13 mouse cellular contexts compared by ENCODE assay signal in the genomic region with DNA sequence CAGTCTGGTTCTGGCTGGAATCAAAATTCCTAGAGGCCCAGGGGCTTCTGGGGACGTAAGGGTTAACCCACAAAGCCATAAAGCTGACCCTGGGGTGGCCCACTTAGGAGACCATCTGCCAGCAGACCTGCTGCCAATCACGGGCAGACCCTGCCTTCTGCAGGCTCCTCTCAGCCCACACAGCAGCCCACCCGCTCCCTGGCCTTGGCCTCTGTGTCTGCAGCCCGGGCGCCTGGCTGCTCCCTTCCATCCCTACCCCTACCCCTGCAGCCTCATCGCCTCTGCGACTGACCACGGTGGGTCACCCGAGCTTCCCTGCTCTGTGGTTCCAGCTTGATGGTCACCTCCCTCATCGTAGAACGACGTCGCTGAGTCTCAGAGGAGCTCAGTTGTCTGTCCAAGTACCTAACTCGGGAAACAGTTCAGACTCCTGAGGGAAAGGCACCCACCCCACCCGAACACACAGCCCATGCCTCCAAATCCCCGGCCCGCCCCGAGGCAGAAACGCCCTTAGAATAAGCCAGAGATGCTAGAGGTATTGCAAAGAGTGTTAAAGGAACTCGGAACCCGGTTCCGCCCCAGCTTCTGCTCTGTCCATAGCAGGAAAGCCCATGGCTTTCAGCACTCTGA. TPM values are rescaled to one million over a fixed set of nuclear protein-coding genes. Genes with fewer than 3 reads are reported as not detected.
DNase-seq lines count a peak whose midpoint lies in the region; ATAC-seq and TF ChIP-seq lines count a peak whose summit lies in the region.
"Had no signal": no experiment of that assay in that cellular context is flagged by ENCODE, and none has a peak within 500 bp of the region (broad histone marks: within the 10 kb centered on the region; RNA-seq: fewer than 3 reads in every experiment).

No protein-coding gene starts in this region.

- peak overlapping the region; percentile 29 for H3K4me2 ChIP-seq in midbrain, embryonic 13.5 days (replicated peaks)

- H3K9ac ChIP-seq in midbrain, embryonic 13.5 days (replicated peaks) = peak overlapping the region; percentile 42; the same call in 1 of the 2 replicates

- DNase-seq in brain, embryonic 14.5 days (ENCODE audit: low read depth) = peak; percentile 76
- DNase-seq in cerebellum, postnatal 14 days = peak; percentile 81 to 86
- peak; percentile 37 for DNase-seq in forelimb bud, embryonic 11.5 days (ENCODE audit: low read depth, low spot score)
- no peak for DNase-seq in gastrocnemius, postnatal 10 days
- DNase-seq in thymus, postnatal 14 days = no peak
- DNase-seq in layer of hippocampus, postnatal 25 days (ENCODE audit: extremely low spot score in 1 of 2, low spot score in 1 of 2) = no peak
- DNase-seq: kidney, adult 2 months; lung, postnatal 36 days; right cerebral cortex, postnatal 4 days had no signal

- H3K4me1 ChIP-seq in midbrain, embryonic 13.5 days (replicated peaks) = peaks cover 81% of the 10 kb centered on the region

- WGBS in midbrain, embryonic 13.5 days = 17% methylated on average over 22 of the region's 22 CpGs

- H3K27me3 ChIP-seq in midbrain, embryonic 13.5 days = no peaks in the 10 kb centered on the region
- H3K27me3 ChIP-seq: CH12.LX had no signal

- no peak for TF ChIP-seq CTCF in brain, embryonic 14.5 days (IDR thresholded peaks at IDR 0.05; ENCODE audit: borderline replicate concordance, extremely low read depth, insufficient read depth, insufficient read length)

- no peaks in the 10 kb centered on the region for H3K36me3 ChIP-seq in midbrain, embryonic 13.5 days

- H3K9me3 ChIP-seq in midbrain, embryonic 13.5 days = no peaks in the 10 kb centered on the region

- peak overlapping the region; percentile 76 for H3K27ac ChIP-seq in midbrain, embryonic 13.5 days

- TF ChIP-seq POLR2A in brain, embryonic 14.5 days (IDR thresholded peaks at IDR 0.05; ENCODE audit: borderline replicate concordance, extremely low read depth, insufficient read depth, insufficient read length, poor library complexity, severe bottlenecking) = no peak

- peak; percentile 78 for ATAC-seq in midbrain, embryonic 13.5 days
- no peak for ATAC-seq in megakaryocyte progenitor cell, adult 5-6 weeks (replicated peaks; ENCODE audit: poor library complexity)

- H3K4me3 ChIP-seq in midbrain, embryonic 13.5 days (replicated peaks) = no peak overlapping the region

RNA-seq across cellular contexts. Expression of a gene that starts 20.3 kb away (rescaled TPM):
- polyA plus RNA-seq in brain, embryonic 14.5 days (2012; rRNA removed) = 33.3 and 42.0 TPM in 2 replicates
- 21.7 and 22.5 TPM in 2 replicates for polyA plus RNA-seq in midbrain, embryonic 13.5 days (2015; fragmentation: Nextera tagmentation; extraction: Ambion mirVana)
- not detected in 2 replicates for total RNA-seq in megakaryocyte progenitor cell, adult 5-6 weeks (2015)
- not detected in 2 replicates for total RNA-seq in megakaryocyte progenitor cell, adult 5-6 weeks (2017)
- under 1 TPM; 0.19 to 0.36 TPM for total RNA-seq in gastrocnemius, postnatal 10 days (2021)
- total RNA-seq in layer of hippocampus, postnatal 25 days (2021) = 10 to 100 TPM; 23.0 to 30.1 TPM
- total RNA-seq: CH12.LX; common myeloid progenitor, adult 5-6 weeks had no signal

Comparison
In these comparisons a context has a peak if more than half of its experiments do, and no peak if none do; other contexts are left out.
1. DNase-seq: peak in brain, embryonic 14.5 days (single experiment), cerebellum, postnatal 14 days (2 of 2) and forelimb bud, embryonic 11.5 days (single experiment); none in gastrocnemius, postnatal 10 days (single experiment), thymus, postnatal 14 days (single experiment) and layer of hippocampus, postnatal 25 days (0 of 2).
2. RNA of a gene that starts 20.3 kb away (total RNA-seq): 23.0 to 30.1 TPM in layer of hippocampus, postnatal 25 days; 0.19 to 0.36 TPM in gastrocnemius, postnatal 10 days and not detected in megakaryocyte progenitor cell, adult 5-6 weeks; every median in the first group is over 10 times any median in the second.